ENCODE assay signal across 9 mouse cellular contexts in the genomic region with DNA sequence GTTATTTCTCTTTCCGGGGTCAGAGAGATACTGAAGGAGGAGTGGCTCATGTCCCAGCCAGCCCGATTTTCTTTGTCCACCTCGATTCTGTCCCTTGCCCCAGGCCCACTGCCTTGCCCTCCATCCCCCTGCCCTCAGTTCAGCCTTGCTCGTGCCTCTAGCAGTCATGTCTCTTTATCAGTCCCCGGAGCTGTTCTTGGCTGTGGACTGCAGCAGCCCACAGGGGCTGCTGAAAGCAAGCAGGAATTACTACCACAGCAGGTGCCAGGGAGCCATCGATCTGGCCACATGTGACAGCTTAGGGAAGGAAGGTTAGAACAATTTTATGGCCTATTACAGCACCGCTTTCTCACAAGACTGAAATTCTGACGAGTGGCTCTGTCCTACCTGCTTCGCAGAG.
DNase-seq lines count a peak whose midpoint lies in the region; ATAC-seq and TF ChIP-seq lines count a peak whose summit lies in the region.
"Had no signal": no experiment of that assay in that cellular context is flagged by ENCODE, and none has a peak within 500 bp of the region (broad histone marks: within the 10 kb centered on the region; RNA-seq: fewer than 3 reads in every experiment).

No protein-coding gene starts in this region.

- no peak overlapping the region for H3K27ac ChIP-seq in heart, embryonic 16.5 days (ENCODE audit: low read length)
- no peak overlapping the region for H3K27ac ChIP-seq in cortical plate, adult 2 months (ENCODE audit: insufficient read depth, low read length)
- H3K27ac ChIP-seq in liver, postnatal 0 days (ENCODE audit: low read depth): no peak overlapping the region
- H3K27ac ChIP-seq: forebrain, embryonic 15.5 days had no signal

- H3K9me3 ChIP-seq in heart, embryonic 16.5 days (replicated peaks; ENCODE audit: control insufficient read depth, low read length): no peaks in the 10 kb centered on the region
- H3K9me3 ChIP-seq in liver, postnatal 0 days (ENCODE audit: low read length): no peaks in the 10 kb centered on the region
- H3K9me3 ChIP-seq: forebrain, embryonic 15.5 days had no signal

- no peak overlapping the region for H3K9ac ChIP-seq in heart, embryonic 16.5 days (ENCODE audit: low read length)
- H3K9ac ChIP-seq in liver, postnatal 0 days (replicated peaks): no peak overlapping the region
- H3K9ac ChIP-seq: forebrain, embryonic 15.5 days had no signal

- 50% methylated on average over 9 of the region's 9 CpGs for WGBS in heart, embryonic 16.5 days
- WGBS in liver, postnatal 0 days (ENCODE audit: insufficient replicate concordance): 64% methylated on average over 9 of the region's 9 CpGs

- DNase-seq in heart, adult 18-20 months: no peak
- DNase-seq in A20 (ENCODE audit: low read depth, low spot score): peak; percentile 4
- DNase-seq in mesoderm, embryonic 11.5 days (ENCODE audit: low read depth, low spot score): peak; percentile 45
- DNase-seq in adrenal gland, adult 8-10 months: no peak
- DNase-seq in liver, postnatal 0 days: no peak
- no peak for DNase-seq in right cerebral cortex, postnatal 4 days

- ATAC-seq in heart, embryonic 16.5 days (replicated peaks; ENCODE audit: extremely low read depth, insufficient read depth, low FRiP score): no peak
- ATAC-seq in liver, postnatal 0 days: no peak
- ATAC-seq: forebrain, embryonic 15.5 days had no signal

- TF ChIP-seq CTCF in cortical plate, adult 2 months (IDR thresholded peaks at IDR 0.05; ENCODE audit: extremely low read depth, insufficient read depth, low read length): no peak
- TF ChIP-seq CTCF in liver, postnatal 0 days (IDR thresholded peaks at IDR 0.05; ENCODE audit: low read depth): no peak

- no peaks in the 10 kb centered on the region for H3K4me1 ChIP-seq in heart, embryonic 16.5 days (ENCODE audit: control insufficient read depth, insufficient read depth, low read length)
- H3K4me1 ChIP-seq in cortical plate, adult 2 months (ENCODE audit: control insufficient read depth, insufficient read depth, low read length): no peaks in the 10 kb centered on the region
- H3K4me1 ChIP-seq in liver, postnatal 0 days (ENCODE audit: insufficient read depth): no peaks in the 10 kb centered on the region

- H3K4me2 ChIP-seq in heart, embryonic 16.5 days (ENCODE audit: low read depth, low read length): peak overlapping the region; percentile 53
- no peak overlapping the region for H3K4me2 ChIP-seq in liver, postnatal 0 days (ENCODE audit: low read depth, low read length)
- H3K4me2 ChIP-seq: forebrain, embryonic 15.5 days had no signal

- peak overlapping the region; percentile 40 for H3K4me3 ChIP-seq in heart, embryonic 16.5 days (ENCODE audit: low read length)
- H3K4me3 ChIP-seq in cortical plate, adult 2 months (ENCODE audit: insufficient read depth, low read length): peak overlapping the region; percentile 32; the same call in 1 of the 2 replicates
- H3K4me3 ChIP-seq in liver, postnatal 0 days (ENCODE audit: low read depth, low read length): no peak overlapping the region
- H3K4me3 ChIP-seq: forebrain, embryonic 15.5 days had no signal

- no peak for TF ChIP-seq POLR2A in cortical plate, adult 2 months (IDR thresholded peaks at IDR 0.05; ENCODE audit: extremely low read depth, insufficient read depth, low read length)

- no peaks in the 10 kb centered on the region for H3K27me3 ChIP-seq in heart, embryonic 16.5 days (ENCODE audit: control insufficient read depth, insufficient read depth, low read length)
- no peaks in the 10 kb centered on the region for H3K27me3 ChIP-seq in liver, postnatal 0 days (ENCODE audit: insufficient read depth, low read length)
- H3K27me3 ChIP-seq: forebrain, embryonic 15.5 days had no signal

- TF ChIP-seq EP300 in liver, postnatal 0 days (IDR thresholded peaks at IDR 0.05; ENCODE audit: low read depth): no peak

- no peaks in the 10 kb centered on the region for H3K36me3 ChIP-seq in heart, embryonic 16.5 days (ENCODE audit: control insufficient read depth, insufficient read depth)
- H3K36me3 ChIP-seq in liver, postnatal 0 days (replicated peaks; ENCODE audit: insufficient read depth, low read length): no peaks in the 10 kb centered on the region
- H3K36me3 ChIP-seq: forebrain, embryonic 15.5 days had no signal

Comparison
In these comparisons a context has a peak if more than half of its experiments do, and no peak if none do; other contexts are left out.
1. DNase-seq: peak in A20 (single experiment) and mesoderm, embryonic 11.5 days (single experiment); none in heart, adult 18-20 months (0 of 2), adrenal gland, adult 8-10 months (single experiment), liver, postnatal 0 days (single experiment) and right cerebral cortex, postnatal 4 days (single experiment).